Mouse (Mus musculus) ovary, adult 18-20 months (tissue): ENCODE data around the gene Ppm1f.
"Not testable (repeated sequence)": the region's sequence is repeated elsewhere in the genome, so short reads cannot be mapped to it uniquely, and the experiment has no call there.

Source experiments
- DNase-seq: peaks from one replicate; pipeline ENCODE4 v3.0.0; 2022; ENCODE audit warnings: low spot score, mixed read lengths

The Ppm1f gene

DNA sequence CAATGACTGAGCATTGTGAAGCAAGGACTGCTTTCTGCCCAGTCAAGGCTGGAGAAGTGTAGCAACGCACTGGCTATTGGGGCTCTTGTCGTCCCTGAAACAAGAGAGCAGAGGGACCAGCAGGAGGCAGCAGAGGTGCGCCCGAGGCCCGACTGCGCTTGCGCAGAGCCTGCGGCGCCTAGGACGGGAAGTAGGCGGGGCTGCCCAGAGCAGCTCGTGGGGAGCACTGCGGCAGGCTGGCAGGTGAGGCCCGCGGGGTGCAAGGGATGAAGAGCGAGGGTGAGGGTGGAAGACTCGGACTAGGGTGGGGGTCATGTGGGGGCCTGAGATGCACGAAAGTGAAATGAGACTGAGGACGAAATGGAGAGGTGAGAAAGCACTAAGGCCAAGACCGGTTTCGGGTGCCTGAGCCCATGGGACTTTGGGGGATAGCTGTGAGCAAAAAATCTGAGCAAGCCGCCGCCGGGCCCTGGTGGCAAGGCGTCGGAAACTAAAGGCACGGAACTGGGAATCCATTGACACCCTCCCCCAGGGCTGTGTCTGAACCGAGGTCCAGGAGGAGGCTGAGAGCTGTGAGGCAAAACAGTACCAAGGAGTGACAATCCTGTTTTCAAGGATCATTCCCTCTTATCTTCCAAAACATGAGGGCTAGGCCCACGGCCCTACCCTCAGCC, at the start of gene Ppm1f:
Ppm1f (plus strand) TSS at position 88 of the 674 bp plus-strand sequence.
- DNase-seq: peak; percentile 92

DNA sequence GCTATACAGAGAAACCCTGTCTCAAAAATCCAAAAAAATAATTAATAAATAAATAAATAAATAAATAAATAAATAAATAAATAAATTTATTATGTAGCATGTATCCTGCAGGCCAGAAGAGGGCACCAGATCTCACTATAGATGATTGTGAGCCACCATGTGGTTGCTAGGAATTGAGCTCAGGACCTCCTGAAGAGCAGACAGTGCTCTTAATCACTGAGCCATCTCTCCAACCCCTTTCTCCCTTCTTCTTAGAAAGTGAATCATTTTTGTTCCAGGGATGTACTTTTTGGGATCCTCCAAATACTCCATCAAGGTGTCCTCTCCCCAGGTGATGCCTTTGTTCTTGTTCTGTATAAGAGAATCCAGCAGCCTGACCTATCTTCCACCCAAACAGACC, 47.1 kb upstream of the Ppm1f start:
- no peak for DNase-seq

DNA sequence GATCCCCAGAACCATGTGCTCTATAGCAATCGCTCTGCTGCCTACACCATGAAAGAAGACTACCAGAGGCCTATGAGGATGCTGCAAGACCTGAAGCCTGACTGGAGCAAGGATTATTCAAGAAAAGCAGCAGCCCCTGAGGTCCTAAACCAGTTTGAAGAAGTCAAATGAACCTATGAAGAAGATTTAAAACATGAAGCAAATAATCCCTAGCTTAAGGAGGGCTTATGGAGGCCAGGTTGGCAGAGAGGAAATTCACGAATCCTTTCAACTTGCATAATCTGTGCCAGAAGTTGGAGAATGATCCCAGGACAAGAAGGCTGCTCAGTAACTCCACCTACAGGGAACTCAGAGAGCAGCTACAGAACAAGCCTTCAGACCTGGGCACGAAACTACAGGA, 43.9 kb upstream of the Ppm1f start:
- no peak for DNase-seq

DNA sequence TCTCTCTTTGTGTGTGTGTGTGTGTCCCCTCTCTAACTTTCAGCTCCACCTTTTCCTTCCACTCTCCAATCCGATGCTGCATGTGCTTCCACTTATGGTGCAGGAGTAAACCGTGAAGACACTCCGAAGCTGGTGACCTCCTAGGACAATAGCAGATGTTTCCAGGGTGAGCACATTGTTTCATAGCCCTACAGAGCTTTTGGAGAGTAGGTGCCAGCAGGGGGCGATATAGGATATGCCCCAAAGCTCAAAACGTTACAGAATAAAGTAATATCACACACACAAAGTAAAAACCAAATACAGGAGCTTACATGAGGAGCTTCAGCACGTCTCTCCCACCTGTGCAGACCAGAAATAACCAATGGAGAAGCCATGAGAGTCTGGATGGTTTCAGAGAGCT, 41.4 kb upstream of the Ppm1f start:
- no peak for DNase-seq

DNA sequence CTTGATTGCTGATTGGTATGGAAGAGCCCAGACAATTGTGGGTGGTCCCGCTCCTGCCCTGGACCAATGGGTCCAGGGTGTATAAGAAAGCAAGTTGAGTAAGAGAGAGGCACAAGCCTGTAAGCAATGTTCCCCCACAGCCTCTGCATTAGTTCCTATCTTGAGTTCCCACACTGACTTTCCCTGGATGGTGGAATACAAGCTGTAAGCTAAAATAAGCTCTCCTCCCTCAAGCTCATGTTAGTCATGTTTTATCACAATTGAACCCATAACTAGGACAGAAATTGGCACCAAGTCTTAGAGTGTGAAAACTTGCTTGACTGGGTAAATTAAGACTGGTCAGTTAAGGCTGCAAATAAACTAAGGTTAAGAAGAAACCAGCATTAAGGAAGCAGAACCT, 40.7 kb upstream of the Ppm1f start:
- DNase-seq: no peak

DNA sequence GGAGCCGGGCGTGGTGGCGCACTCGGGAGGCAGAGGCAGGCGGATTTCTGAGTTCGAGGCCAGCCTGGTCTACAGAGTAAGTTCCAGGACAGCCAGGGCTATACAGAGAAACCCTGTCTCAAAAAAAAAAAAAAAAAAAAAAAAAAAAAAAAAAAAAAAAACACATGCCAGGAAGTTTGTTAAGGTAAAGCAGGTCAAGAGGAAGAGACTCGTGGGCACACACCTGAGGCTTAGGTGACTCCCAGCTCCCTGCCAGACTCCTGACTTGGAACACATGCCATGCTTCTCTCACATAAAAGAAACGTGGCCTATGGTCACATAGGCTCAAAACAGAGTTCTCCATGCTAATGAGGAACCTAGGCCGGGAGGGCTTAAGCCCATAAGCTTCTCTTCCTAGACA, 40.2 kb upstream of the Ppm1f start:
- DNase-seq: not testable (repeated sequence)

DNA sequence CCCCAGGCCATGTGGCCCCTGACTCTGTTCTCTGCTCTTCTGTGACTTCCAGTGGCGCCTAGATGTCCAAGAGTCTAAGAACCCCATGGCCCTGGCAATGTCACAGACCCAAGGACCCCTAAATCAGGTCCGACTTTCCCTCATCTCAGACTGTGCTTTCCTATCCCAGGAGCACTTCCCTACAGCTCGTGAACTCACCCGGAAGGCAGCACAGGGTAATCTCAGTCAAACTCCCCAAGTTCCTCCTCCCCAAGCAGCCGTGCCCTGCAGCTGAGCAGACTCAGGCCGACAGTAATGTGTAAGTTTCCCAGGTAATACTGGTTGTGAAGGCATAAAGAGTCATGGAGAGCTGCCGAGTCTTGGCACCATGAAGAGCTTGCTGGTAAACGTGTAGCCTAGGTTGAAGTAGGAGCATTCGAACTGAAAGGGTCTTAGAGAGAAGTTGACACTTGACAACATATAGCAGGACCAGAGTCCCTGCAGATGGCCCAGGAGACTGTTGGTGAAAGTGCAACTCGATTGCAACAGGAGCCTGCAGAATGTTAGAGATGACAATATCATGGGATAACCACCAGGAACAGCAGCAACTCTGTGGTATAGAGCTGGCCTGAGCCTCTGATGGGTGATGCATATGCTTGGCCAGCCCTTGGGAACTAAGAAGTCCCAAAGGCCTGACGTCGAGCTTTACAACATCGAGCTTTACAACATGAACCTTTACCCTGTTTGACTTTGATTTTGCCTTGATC, 39.4 kb upstream of the Ppm1f start:
- no peak for DNase-seq

DNA sequence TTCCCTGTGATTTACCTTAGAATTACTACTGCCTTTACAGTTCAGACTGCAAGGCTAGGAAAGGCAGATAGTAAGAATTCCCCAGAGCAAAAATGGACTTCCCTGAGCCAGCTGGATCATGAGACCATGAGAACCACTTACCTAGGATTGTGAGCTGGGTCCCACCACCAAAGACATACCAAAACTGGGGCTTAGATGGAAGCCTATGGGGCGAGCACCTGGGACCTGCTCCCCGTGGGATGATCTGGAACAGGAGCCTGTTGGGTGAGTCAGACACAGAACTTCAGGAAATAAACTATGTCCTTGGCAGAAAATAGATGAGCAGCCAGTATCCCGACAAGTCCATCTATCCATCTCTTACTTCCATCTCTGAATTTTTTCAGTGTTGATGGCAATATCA, 34.0 kb upstream of the Ppm1f start:
- DNase-seq: no peak

DNA sequence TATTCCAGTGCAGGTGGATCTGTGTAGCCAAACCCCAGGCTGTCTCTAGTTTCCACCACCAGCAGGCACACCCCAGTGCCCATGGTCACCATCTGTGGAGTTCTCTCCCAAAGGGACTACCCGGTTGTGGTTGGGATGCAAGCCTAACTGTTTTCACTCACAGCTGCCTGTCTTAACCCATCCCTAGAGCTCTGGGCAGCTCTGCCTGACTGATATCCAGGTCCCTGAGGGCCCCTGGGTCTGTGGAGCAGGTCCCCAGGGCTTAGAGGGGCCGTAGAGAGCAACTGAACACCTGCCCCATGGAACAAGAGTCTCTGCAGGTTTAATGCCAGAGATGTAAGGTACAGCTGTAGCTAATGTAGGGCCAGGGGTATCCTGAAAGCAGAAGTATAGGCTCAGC, 32.3 kb upstream of the Ppm1f start, which contains the start of gene Igll1:
Igll1 (minus strand) TSS at position 8 of the 400 bp plus-strand sequence.
- DNase-seq: no peak

DNA sequence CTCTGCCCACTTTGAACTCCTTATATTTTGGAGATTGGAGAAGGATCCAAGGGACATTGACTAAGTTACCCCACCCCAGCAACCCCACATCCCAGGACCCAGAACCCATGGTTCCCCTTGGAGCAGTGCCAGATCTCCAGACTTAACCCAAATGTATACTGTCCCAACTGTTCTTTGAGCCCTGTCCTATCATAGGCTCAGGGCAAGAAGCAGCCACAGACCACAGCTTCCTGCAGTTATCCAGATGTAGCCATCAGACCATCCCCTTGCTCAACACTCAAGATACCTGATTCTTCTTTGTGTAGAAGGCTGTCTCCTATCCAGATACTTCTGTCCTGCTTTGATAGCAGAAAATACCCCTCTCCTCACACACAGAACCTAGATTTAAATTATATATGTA, 31.1 kb upstream of the Ppm1f start:
- no peak for DNase-seq

DNA sequence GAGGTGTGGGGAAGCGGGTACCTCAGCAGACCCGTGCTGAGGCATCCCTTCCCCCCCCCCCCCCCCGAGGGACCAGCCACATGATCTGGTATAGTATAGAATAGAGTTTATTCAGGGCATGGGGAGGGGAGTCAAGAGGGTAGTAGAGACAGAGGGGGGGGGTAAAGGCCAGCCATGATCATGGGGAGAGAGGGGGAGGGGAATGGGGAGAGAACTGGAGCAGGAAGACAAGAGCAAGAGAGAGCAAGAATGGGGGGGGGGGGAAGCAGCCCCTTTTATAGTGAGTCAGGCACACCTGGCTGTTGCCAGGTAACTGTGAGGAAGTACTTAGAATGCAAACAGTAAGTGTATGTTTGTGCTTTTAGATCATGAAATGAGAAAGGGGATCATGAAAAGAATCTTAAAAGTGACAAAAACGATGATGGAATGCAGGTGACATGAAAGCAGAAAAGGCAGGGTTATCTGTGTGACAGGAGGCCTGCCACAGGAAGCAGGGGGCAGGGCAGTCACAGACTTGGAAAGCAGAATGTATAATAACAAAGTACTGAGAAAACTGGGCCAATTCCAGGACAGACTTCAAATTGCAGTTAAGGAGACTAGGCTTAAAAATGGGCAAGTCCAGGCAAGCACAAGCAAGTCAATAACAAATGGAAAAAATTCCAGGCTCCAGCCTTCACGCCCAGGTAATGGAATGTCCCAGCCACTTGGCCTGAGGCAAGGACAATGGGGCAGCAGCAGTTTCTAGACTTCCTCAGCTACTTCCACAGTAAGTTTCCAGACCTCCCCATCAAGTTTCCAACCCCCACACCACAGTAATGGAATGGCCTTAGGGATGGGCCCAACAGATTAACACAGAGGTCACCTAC, 30.3 kb upstream of the Ppm1f start:
- DNase-seq: no peak

DNA sequence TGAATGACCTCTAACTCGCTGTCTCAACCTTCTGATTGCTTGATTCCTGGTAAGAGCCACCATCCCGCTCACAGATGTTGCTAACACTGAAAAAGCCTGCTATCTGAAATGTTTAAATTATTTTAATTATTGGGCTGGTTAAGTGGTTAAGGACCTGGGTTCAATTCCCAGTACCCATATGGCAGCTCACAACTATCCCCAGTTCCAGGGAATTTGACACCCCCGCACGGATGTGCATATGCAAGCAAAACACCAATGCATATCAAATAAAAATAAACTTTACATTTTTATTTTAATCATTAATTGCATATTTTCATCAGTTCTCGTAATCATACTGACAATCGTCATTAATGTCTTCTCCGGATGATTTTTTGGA, 26.0 kb upstream of the Ppm1f start:
- no peak for DNase-seq

DNA sequence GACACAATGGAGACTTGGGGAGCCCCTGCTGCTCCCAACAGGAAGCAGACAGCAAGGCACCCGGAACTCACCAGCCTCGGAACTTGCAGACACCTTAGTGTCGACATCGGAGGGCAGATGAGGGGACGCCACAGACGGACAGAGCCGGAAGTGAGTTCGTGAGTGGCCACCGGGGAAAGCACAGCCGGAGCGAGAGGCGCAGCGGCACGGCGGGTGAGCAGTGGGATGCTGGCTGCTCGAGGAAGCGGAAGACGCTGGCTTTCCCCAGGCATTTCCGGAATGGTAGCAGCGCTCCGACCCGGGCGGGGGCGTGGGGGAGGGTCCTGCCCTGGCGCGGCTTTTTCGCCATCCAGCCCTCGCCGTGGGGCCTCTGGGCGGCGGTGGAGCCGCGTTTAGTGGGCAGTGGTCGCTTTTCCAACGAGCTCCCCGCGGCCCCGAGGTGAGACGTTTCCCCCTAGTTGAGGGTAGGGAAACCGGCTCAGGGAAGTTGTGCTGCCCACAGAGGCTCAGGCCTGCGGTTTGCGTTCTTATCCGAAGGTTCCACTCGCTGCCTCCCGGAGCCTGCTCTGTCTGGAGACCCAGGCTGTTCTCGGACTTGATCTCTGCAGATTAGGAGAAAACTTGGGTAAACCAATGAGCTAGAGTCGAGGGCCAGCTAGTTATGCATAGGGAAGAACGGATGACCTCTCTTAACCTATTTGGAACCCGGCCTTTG, 25.5 kb upstream of the Ppm1f start, which contains the start of the genes Top3b and Vpreb1:
Top3b (plus strand) TSS at position 120 of the 715 bp plus-strand sequence.
Vpreb1 (minus strand) TSS at position 227 of the 715 bp plus-strand sequence.
- peak; percentile 84 for DNase-seq

DNA sequence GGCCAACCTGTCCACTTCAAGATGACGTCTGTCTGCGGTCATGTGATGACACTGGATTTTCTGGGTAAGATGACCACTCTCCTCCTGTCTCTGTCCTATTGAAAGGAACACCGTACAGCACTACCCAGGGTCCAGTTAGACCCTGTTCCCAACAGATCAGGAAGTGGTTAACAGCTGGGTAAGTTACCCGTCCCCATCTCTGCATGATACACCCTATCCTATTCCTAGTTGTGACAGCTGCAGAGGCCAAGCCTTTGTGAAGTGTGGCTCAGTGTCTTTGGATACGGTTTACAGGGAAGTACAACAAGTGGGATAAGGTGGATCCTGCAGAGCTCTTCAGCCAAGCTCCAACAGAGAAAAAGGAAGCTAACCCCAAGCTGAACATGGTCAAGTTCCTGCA, 17.2 kb upstream of the Ppm1f start:
- DNase-seq: no peak

DNA sequence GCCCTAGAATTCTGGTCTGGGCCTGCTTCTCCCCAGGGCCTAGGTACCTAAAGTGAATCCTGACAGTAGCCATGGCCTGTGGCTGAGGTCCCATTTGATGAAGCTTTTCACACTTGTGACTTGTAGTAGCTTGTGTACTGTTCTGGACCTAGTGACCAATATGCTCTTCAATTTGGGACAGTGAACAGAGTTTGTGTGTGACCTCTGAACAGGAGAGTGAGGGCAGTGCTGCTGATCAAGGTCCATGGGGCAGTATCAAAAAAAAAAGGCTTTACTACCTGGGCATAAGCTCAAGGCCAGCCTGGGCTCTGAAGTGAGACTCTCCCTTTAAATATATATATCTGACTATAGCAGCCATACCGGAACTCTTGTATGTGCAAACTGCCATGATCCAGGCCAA, 7.9 kb upstream of the Ppm1f start:
- no peak for DNase-seq

DNA sequence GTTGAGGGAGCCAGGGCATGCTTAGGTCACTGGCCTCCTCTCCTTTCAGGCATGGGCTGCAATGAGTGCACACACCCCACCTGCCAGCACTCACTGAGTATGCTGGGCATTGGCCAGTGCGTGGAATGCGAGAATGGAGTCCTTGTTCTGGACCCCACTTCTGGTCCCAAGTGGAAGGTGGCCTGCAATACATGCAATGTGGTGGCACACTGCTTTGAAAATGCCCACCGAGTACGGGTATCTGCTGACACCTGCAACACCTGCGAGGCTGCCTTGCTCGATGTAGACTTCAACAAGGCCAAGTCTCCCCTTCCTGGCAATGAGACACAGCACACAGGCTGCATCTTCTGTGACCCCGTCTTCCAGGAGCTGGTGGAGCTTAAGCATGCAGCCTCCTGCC, 3.9 kb upstream of the Ppm1f start:
- DNase-seq: no peak

DNA sequence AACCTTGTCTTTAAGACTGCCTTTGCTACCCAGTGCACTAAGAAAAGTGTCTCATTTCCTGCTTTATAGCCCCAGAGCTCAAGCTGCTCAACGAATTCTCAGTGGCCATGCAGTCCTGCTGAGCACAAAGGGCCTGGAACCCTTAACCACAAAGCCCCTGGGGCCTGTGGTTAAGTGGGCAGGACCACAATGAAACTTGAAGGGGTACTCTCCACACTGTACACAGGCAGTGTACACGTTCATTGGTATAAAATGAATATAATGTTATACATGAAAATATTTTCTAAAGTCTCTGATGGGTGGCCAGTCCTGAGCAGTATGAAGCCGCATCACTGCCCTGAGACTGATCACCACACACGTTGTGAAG, 271 bp upstream of the Ppm1f start:
- no peak for DNase-seq

DNA sequence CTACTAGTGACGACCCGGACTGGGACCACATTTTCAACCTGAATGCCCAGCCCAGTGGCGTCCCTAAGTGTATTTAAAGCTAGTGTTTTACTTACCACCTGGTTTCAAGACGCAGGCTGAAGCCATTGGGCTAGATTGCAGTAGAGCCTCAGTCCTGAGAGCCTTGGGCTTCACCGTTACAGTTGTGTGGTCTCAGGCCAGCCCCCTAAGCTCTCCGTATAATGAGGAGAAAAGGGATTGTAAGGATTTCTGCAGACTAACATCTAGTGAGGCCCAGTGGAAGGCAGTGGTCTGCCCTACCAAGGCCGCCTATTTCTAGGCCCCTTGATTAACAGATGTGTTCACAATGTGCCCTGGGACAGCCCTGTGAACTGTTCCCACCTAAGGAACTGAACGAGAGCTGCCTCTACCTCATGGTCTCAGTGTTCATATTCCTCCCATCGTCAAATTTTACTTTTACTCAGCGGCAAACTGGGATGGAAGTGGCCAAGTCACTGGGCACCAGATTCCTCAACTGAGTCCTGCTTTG, 851 bp downstream of the Ppm1f start:
- DNase-seq: no peak

DNA sequence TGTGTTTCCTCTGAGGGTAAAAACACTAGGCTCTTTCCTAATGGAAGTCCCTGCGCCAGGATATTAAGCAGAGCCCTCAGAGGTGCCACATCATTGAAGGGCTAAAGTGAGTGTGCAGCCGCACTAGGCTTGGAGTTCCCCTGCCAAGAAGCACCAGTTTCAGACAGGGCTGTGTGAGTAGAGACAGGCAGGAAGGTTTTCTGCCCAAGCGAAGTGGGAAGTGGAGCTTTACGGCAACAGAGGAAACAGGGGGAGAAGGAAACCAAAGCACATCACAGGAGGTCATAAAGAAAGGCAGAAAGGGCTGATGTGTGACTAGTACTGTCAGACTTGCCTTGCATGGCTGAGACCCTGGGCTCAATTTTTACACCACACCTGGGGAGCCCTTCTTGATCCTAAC, 6.1 kb downstream of the Ppm1f start:
- no peak for DNase-seq

DNA sequence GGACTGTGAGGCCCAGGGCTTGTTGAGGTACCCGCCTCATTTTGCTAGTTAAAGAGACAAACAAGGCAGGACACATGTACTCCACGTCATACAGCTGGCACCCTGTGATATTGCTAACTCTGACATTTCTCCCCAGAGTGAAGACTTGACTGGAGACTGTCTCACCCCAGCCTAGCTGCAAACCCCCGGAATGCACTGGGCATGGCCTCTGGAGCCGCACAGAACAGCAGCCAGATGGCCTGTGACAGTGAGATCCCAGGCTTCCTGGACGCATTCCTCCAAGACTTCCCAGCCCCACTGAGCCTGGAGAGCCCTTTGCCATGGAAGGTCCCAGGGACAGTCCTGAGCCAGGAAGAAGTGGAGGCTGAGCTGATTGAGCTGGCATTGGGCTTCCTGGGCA, 6.9 kb downstream of the Ppm1f start:
- no peak for DNase-seq

DNA sequence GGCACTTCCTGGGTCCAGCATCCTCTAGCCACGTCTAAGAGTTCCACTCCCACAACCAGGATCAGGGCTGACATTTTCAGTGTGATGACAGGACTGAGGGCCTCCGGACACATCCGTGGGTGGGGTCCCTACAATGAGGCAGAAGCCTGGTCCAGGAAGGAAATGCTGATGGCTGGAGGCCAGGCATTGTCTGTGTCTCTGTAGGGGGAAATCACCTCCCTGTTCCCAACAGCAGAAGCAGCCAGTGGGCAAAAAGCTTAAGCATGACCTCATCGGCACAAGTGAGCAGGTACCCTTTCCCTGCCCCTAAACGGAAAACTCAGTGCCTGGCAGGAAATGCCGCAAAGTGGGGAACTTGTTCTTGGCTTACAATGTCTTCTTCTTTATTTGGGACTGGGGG, 11.5 kb downstream of the Ppm1f start:
- peak; percentile 40 for DNase-seq
